10 mouse cellular contexts compared by ENCODE assay signal in genomic region chr2:69380281-69380680, GRCm38 (mm10). TPM values are rescaled to one million over a fixed set of nuclear protein-coding genes. Genes with fewer than 3 reads are reported as not detected.
A peak's percentile ranks its signal among the peaks of the same experiment; 100 is the strongest.
DNase-seq lines count a peak whose midpoint lies in the region; ATAC-seq lines count a peak whose summit lies in the region.
"Had no signal": no experiment of that assay in that cellular context is flagged by ENCODE, and none has a peak within 500 bp of the region (broad histone marks: within the 10 kb centered on the region; RNA-seq: fewer than 3 reads in every experiment).

Gene Dhrs9, plus strand, starts transcription at chr2:69380445.

- peak; percentile 74 for ATAC-seq in CD4-positive, CD25-positive, alpha-beta regulatory T cell, adult 4 months
- peak; percentile 48 for ATAC-seq in inflammation-experienced regulatory T-cells, adult 6 months
- 0 out of 2 replicates have a peak, but pooled peaks have one; percentile 41 for ATAC-seq in megakaryocyte-erythroid progenitor cell, adult 5-6 weeks (replicated peaks; ENCODE audit: low FRiP score, low TSS enrichment, poor library complexity, severe bottlenecking)
- ATAC-seq in midbrain, embryonic 14.5 days (ENCODE audit: low FRiP score, low TSS enrichment): no peak
- ATAC-seq in hindbrain, embryonic 13.5 days (ENCODE audit: low FRiP score): no peak

- H3K27me3 ChIP-seq in midbrain, embryonic 14.5 days (ENCODE audit: control insufficient read depth, insufficient read depth, low read length): no peaks in the 10 kb centered on the region
- no peaks in the 10 kb centered on the region for H3K27me3 ChIP-seq in hindbrain, embryonic 13.5 days
- H3K27me3 ChIP-seq: heart, embryonic 15.5 days; lung, embryonic 15.5 days had no signal

- no peaks in the 10 kb centered on the region for H3K9me3 ChIP-seq in midbrain, embryonic 14.5 days (ENCODE audit: control insufficient read depth, low read length)
- no peaks in the 10 kb centered on the region for H3K9me3 ChIP-seq in hindbrain, embryonic 13.5 days
- H3K9me3 ChIP-seq: heart, embryonic 15.5 days; lung, embryonic 15.5 days had no signal

- H3K36me3 ChIP-seq in midbrain, embryonic 14.5 days (ENCODE audit: control insufficient read depth, insufficient read depth, low read length): no peaks in the 10 kb centered on the region
- no peaks in the 10 kb centered on the region for H3K36me3 ChIP-seq in hindbrain, embryonic 13.5 days
- H3K36me3 ChIP-seq: heart, embryonic 15.5 days; lung, embryonic 15.5 days had no signal

- DNase-seq in B cell, adult 2 months: peak; percentile 2 to 13
- DNase-seq in testis, postnatal 10 days (ENCODE audit: low spot score): no peak
- no peak for DNase-seq in retina, postnatal 1 day
- DNase-seq in midbrain, embryonic 14.5 days: no peak

- H3K4me1 ChIP-seq in midbrain, embryonic 14.5 days (ENCODE audit: control insufficient read depth, insufficient read depth, low read length): no peaks in the 10 kb centered on the region
- H3K4me1 ChIP-seq in hindbrain, embryonic 13.5 days (replicated peaks): no peaks in the 10 kb centered on the region
- H3K4me1 ChIP-seq: lung, embryonic 15.5 days had no signal

- H3K27ac ChIP-seq in midbrain, embryonic 14.5 days (replicated peaks; ENCODE audit: low read depth, low read length): no peak within 1 kb of the TSS
- no peak within 1 kb of the TSS for H3K27ac ChIP-seq in hindbrain, embryonic 13.5 days
- H3K27ac ChIP-seq: heart, embryonic 15.5 days; lung, embryonic 15.5 days had no signal

- WGBS in midbrain, embryonic 14.5 days: 87% methylated on average over 13 of the region's 13 CpGs
- WGBS in hindbrain, embryonic 13.5 days: 86% methylated on average over 13 of the region's 13 CpGs

- H3K4me3 ChIP-seq in midbrain, embryonic 14.5 days (replicated peaks; ENCODE audit: low read depth, low read length): no peak within 1 kb of the TSS
- H3K4me3 ChIP-seq in hindbrain, embryonic 13.5 days: no peak within 1 kb of the TSS
- H3K4me3 ChIP-seq: heart, embryonic 15.5 days; lung, embryonic 15.5 days had no signal

- H3K4me2 ChIP-seq in midbrain, embryonic 14.5 days (ENCODE audit: low read length): no peak within 1 kb of the TSS
- no peak within 1 kb of the TSS for H3K4me2 ChIP-seq in hindbrain, embryonic 13.5 days
- H3K4me2 ChIP-seq: heart, embryonic 15.5 days; lung, embryonic 15.5 days had no signal

- no peak within 1 kb of the TSS for H3K9ac ChIP-seq in midbrain, embryonic 14.5 days (replicated peaks; ENCODE audit: low read length)
- no peak within 1 kb of the TSS for H3K9ac ChIP-seq in hindbrain, embryonic 13.5 days
- H3K9ac ChIP-seq: heart, embryonic 15.5 days; lung, embryonic 15.5 days had no signal

RNA-seq across cellular contexts. Expression of gene Dhrs9, which starts in this region (rescaled TPM):
- not detected for polyA plus RNA-seq in CD4-positive, CD25-positive, alpha-beta regulatory T cell, adult 4 months (2017; shearing (Covaris generic))
- not detected for polyA plus RNA-seq in inflammation-experienced regulatory T-cells, adult 6 months (2017; shearing (Covaris generic))
- total RNA-seq in megakaryocyte-erythroid progenitor cell, adult 5-6 weeks (2014; fragmentation: Nextera tagmentation): 0.37 TPM in 1 of 2 replicates, not detected in the other
- 0.23 and 0.33 TPM in 2 replicates for total RNA-seq in megakaryocyte-erythroid progenitor cell, adult 5-6 weeks (2017)
- polyA plus RNA-seq in midbrain, embryonic 14.5 days (2014; fragmentation: Nextera tagmentation; extraction: Ambion mirVana): not detected in 2 replicates
- not detected in 2 replicates for polyA plus RNA-seq in hindbrain, embryonic 13.5 days (2015; fragmentation: Nextera tagmentation; extraction: Ambion mirVana)
- polyA plus RNA-seq: lung, embryonic 15.5 days had no signal

Comparison
In these comparisons a context has a peak if more than half of its experiments do, and no peak if none do; other contexts are left out.
1. Peak in ATAC-seq in CD4-positive, CD25-positive, alpha-beta regulatory T cell, adult 4 months; RNA of the gene not detected or under 1 TPM.
2. Peak in ATAC-seq in inflammation-experienced regulatory T-cells, adult 6 months; RNA of the gene not detected or under 1 TPM.
3. Peak in ATAC-seq in megakaryocyte-erythroid progenitor cell, adult 5-6 weeks; RNA of the gene not detected or under 1 TPM.
4. DNase-seq: peak in B cell, adult 2 months (2 of 2); none in testis, postnatal 10 days (single experiment), retina, postnatal 1 day (single experiment) and midbrain, embryonic 14.5 days (single experiment).